Mouse (Mus musculus) testis, adult 2 months (tissue): Measurements from ENCODE around the gene Grin1.

Experiments
- CTCF ChIP-seq: fragments of 200-500 bp; IDR thresholded peaks from 2 replicates; pipeline ENCODE4 v1.5.1; 2012; ENCODE audit warnings: low read depth, mild to moderate bottlenecking, inconsistent platforms, low read length, moderate library complexity; ENCODE audit not compliant: control insufficient read depth, insufficient read depth, insufficient replicate concordance
- POLR2A ChIP-seq: fragments of 200-500 bp; IDR thresholded peaks from 2 replicates; pipeline ENCODE4 v1.6.1; 2012; ENCODE audit warnings: low read depth, mild to moderate bottlenecking, inconsistent platforms, low read length, moderate library complexity; ENCODE audit not compliant: control insufficient read depth

DNA sequence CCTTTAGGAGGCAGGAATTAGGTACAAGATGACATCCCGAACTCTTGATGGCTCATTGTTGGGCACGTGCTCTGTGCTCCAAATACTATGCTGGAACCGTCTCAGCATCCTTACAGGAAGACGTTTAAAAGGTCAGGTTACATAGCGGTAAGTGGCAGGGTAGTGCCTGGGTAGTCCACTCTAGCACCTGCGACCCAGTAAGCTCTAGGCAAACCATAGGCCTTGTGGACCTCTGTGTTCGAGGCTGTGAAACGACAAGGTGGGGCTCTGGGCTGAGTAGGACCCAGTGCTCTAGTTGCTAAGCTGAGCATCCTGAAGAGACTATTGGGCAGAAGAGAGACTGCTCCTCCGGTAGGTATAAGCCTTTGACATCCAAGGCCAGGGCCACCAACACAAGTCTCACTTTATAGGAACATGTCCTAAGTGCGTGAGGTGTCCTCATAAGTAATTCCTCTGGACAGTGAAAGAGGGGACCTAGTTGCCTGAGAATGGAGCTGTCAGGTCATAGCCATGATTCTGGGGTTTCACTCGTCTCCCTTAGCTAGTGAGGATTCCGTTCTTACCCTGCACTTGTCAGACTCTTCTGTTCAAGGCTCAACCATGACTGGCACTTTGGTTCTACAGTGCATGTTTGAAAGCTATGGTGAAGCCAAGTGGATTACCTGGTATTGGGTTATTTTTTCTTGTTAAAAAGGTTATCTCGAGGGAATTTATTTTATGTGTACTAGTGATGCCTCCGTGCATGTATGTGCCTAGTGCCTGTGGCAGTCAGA is 13.2 kb downstream of the Grin1 start:
- TF ChIP-seq CTCF, result no peak
- TF ChIP-seq POLR2A, result no peak
